Mouse (Mus musculus): Measurements from ENCODE around the gene Bcl2l2.
A peak's percentile ranks its signal among the peaks of the same experiment; 100 is the strongest.

Gene Bcl2l2

GRCm38 (mm10) chr14:54877048-54877715 is 6.0 kb upstream of the Bcl2l2 start, which contains the start of gene Ppp1r3e:
Ppp1r3e (minus strand) TSS chr14:54877550.
- no peak for TF ChIP-seq CTCF (conservative IDR thresholded peaks at IDR 0.05; ENCODE audit: low read length)
- TF ChIP-seq NANOG (IDR thresholded peaks at IDR 0.05; ENCODE audit: borderline replicate concordance, low read length), result no peak
- no peak for TF ChIP-seq POU5F1 (IDR thresholded peaks at IDR 0.05; ENCODE audit: borderline replicate concordance, low read length)
- Histone ChIP-seq H3K4me3 (replicated peaks; ENCODE audit: low read length) (peak within 1 kb of the TSS; percentile 90), H3K9me3 (ENCODE audit: low read length) (no peaks in the 10 kb centered on the region), H3K36me3 (ENCODE audit: insufficient read depth, low read length) (no peaks in the 10 kb centered on the region), H3K27me3 (ENCODE audit: insufficient read depth, low read length) (peaks cover 50% of the 10 kb centered on the region), H3K4me1 (replicated peaks; ENCODE audit: low read depth, low read length) (peaks cover 26% of the 10 kb centered on the region)

DNA sequence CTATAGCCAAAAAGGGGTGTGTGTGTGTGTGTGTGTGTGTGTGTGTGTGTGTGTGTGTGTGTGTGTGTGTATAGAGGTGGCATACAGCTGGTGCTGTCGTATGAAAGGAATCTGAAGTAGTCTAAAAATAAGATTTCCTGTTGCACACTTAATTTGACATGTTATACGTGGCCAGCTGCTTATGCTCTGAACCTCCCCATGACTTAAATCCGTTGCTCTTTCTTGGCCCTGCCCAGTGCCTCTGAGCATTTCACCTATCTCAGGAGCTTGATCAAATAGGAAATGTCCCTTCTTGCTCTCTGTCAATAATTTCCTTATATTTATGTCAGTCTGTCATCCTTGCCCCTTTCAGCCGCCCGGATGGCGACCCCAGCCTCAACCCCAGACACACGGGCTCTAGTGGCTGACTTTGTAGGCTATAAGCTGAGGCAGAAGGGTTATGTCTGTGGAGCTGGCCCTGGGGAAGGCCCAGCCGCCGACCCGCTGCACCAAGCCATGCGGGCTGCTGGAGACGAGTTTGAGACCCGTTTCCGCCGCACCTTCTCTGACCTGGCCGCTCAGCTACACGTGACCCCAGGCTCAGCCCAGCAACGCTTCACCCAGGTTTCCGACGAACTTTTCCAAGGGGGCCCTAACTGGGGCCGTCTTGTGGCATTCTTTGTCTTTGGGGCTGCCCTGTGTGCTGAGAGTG is 990 bp downstream of the Bcl2l2 start:
- TF ChIP-seq NANOG (IDR thresholded peaks at IDR 0.05; ENCODE audit: borderline replicate concordance, low read length), result no peak
- TF ChIP-seq CTCF (conservative IDR thresholded peaks at IDR 0.05; ENCODE audit: low read length), result no peak
- peak overlapping the region; percentile 80 for H3K4me3 ChIP-seq (replicated peaks; ENCODE audit: low read length)
- peaks cover 44% of the 10 kb centered on the region for H3K4me1 ChIP-seq (replicated peaks; ENCODE audit: low read depth, low read length)
- H3K9me3 ChIP-seq (ENCODE audit: low read length), result no peaks in the 10 kb centered on the region
- H3K36me3 ChIP-seq (ENCODE audit: insufficient read depth, low read length), result peaks cover 18% of the 10 kb centered on the region
- H3K27me3 ChIP-seq (ENCODE audit: insufficient read depth, low read length), result no peaks in the 10 kb centered on the region

DNA sequence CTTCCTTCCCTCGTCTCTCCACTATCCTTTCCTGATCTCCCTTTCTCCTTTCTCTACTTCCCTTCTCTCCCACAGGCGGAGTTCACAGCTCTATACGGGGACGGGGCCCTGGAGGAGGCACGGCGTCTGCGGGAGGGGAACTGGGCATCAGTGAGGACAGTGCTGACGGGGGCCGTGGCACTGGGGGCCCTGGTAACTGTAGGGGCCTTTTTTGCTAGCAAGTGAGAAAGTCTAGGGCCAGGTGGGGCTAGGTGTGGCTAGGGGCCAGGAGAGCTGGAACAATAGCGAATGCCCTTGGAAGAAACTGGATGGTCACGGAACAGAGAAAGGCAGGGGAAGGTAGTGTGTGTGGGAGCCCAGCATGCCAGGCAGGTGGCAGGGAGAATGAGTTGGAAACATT is 2.1 kb downstream of the Bcl2l2 start:
- peaks cover 18% of the 10 kb centered on the region for H3K36me3 ChIP-seq (ENCODE audit: insufficient read depth, low read length)

DNA sequence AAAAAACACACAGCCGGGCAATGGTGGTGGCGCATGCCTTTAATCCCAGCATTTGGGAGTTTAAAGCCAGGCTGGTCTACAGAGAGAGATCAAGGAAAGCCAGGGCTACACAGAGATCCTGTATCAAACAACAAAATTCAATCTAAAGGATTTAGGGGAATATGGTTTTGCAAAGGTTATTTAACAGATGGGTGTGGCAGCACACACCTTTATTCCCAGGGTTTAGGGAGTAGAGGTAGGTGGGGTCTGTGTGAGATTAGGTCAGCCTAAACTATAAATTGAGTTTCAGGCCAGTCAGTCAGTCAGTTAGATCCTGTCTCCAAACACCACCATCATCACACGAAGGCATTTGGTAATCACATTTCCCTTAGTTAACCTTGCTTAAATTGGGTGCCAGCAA is 9.0 kb downstream of the Bcl2l2 start, which contains the start of gene Pabpn1:
Gene Pabpn1 (plus strand): TSS at position 301 of the 400 bp plus-strand sequence.
- H3K36me3 ChIP-seq (ENCODE audit: insufficient read depth, low read length), result peaks cover 27% of the 10 kb centered on the region
- H3K4me1 ChIP-seq (replicated peaks; ENCODE audit: low read depth, low read length), result peaks cover 43% of the 10 kb centered on the region
- H3K9me3 ChIP-seq (ENCODE audit: low read length), result no peaks in the 10 kb centered on the region
- H3K4me3 ChIP-seq (replicated peaks; ENCODE audit: low read length), result peak within 1 kb of the TSS; percentile 79
- TF ChIP-seq NANOG (IDR thresholded peaks at IDR 0.05; ENCODE audit: borderline replicate concordance, low read length), result no peak
- TF ChIP-seq CTCF (conservative IDR thresholded peaks at IDR 0.05; ENCODE audit: low read length), result no peak
- no peak for TF ChIP-seq POU5F1 (IDR thresholded peaks at IDR 0.05; ENCODE audit: borderline replicate concordance, low read length)
- no peaks in the 10 kb centered on the region for H3K27me3 ChIP-seq (ENCODE audit: insufficient read depth, low read length)

More for the DNA sequence above, 2.1 kb downstream of the Bcl2l2 start:
- no peaks in the 10 kb centered on the region for H3K27me3 ChIP-seq (ENCODE audit: insufficient read depth, low read length)
- H3K4me1 ChIP-seq (replicated peaks; ENCODE audit: low read depth, low read length), result peaks cover 44% of the 10 kb centered on the region
- H3K9me3 ChIP-seq (ENCODE audit: low read length), result no peaks in the 10 kb centered on the region
- TF ChIP-seq POU5F1 (IDR thresholded peaks at IDR 0.05; ENCODE audit: borderline replicate concordance, low read length) (no peak), CTCF (conservative IDR thresholded peaks at IDR 0.05; ENCODE audit: low read length) (no peak), NANOG (IDR thresholded peaks at IDR 0.05; ENCODE audit: borderline replicate concordance, low read length) (no peak)
- H3K4me3 ChIP-seq (replicated peaks; ENCODE audit: low read length), result 0 out of 2 replicates have a peak overlapping the region, but pooled peaks have one; percentile 80

GRCm38 (mm10) chr14:54893651-54894181 is 10.5 kb downstream of the Bcl2l2 start:
- Histone ChIP-seq H3K36me3 (ENCODE audit: insufficient read depth, low read length) (peaks cover 39% of the 10 kb centered on the region), H3K9me3 (ENCODE audit: low read length) (no peaks in the 10 kb centered on the region), H3K4me1 (replicated peaks; ENCODE audit: low read depth, low read length) (peaks cover 58% of the 10 kb centered on the region), H3K27me3 (ENCODE audit: insufficient read depth, low read length) (no peaks in the 10 kb centered on the region), H3K4me3 (replicated peaks; ENCODE audit: low read length) (peak overlapping the region; percentile 95)
- TF ChIP-seq NANOG (IDR thresholded peaks at IDR 0.05; ENCODE audit: borderline replicate concordance, low read length) (no peak), POU5F1 (IDR thresholded peaks at IDR 0.05; ENCODE audit: borderline replicate concordance, low read length) (no peak), CTCF (conservative IDR thresholded peaks at IDR 0.05; ENCODE audit: low read length) (no peak)

DNA sequence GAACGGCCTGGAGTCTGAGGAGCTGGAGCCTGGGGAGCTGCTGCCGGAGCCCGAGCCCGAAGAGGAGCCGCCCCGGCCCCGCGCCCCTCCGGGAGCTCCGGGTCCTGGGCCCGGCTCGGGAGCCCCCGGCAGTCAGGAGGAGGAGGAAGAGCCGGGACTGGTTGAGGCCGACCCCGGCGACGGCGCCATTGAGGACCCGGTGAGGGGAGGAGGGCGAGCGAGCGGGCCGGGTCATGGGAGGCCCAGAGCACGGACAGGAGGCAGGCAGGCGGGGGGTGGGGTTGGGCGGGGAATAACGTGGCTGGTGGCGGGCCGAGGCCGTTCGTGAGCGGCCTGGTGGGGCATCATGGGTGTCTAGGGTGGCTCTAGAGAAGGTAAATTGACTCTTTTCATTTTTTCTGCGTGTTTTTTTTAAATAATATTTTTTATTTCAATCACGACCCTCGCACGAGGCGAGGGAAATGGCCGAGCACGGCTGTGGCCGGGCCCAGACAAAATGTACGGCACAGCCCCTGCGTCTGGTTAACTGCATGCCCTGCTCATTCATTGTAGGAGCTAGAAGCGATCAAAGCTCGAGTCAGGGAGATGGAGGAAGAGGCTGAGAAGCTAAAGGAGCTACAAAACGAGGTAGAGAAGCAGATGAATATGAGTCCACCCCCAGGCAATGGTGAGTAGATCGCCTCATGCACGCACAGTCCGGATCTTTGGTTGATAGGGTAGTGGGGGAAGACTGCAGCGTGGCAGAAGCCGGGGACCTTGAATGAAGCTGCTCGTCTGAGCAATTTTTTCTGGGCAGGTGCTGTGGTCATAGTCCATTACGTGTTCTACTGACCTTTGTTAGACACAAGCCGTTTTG is 11.3 kb downstream of the Bcl2l2 start:
- no peak for TF ChIP-seq CTCF (conservative IDR thresholded peaks at IDR 0.05; ENCODE audit: low read length)
- TF ChIP-seq NANOG (IDR thresholded peaks at IDR 0.05; ENCODE audit: borderline replicate concordance, low read length), result no peak
- no peak for TF ChIP-seq POU5F1 (IDR thresholded peaks at IDR 0.05; ENCODE audit: borderline replicate concordance, low read length)
- Histone ChIP-seq H3K4me3 (replicated peaks; ENCODE audit: low read length) (peak overlapping the region; percentile 95), H3K27me3 (ENCODE audit: insufficient read depth, low read length) (no peaks in the 10 kb centered on the region), H3K4me1 (replicated peaks; ENCODE audit: low read depth, low read length) (peaks cover 64% of the 10 kb centered on the region), H3K36me3 (ENCODE audit: insufficient read depth, low read length) (peaks cover 46% of the 10 kb centered on the region), H3K9me3 (ENCODE audit: low read length) (no peaks in the 10 kb centered on the region)

DNA sequence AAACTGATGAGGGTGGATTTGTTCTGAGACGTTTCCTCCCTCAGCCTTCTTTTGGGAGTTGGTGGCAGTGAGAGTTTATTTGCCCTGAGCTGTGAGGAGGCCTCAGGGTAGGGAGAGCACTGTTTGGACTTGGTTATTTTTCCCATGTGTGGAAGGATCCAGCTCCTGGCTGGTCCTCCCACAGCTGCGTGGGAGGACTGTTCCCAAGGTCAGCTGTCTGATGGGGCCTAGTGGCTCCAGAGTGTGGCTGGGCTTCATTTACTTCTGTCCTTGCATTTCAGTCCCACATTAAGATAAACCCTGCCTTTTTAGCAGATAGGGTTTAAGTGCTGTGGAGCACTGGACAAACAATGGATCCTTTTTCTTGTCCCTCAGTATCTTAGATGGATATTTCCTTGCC is 14.3 kb downstream of the Bcl2l2 start:
- 0 out of 2 replicates have a peak overlapping the region, but pooled peaks have one; percentile 14 for H3K4me3 ChIP-seq (replicated peaks; ENCODE audit: low read length)
- H3K9me3 ChIP-seq (ENCODE audit: low read length), result no peaks in the 10 kb centered on the region
- no peaks in the 10 kb centered on the region for H3K27me3 ChIP-seq (ENCODE audit: insufficient read depth, low read length)
- TF ChIP-seq POU5F1 (IDR thresholded peaks at IDR 0.05; ENCODE audit: borderline replicate concordance, low read length) (no peak), CTCF (conservative IDR thresholded peaks at IDR 0.05; ENCODE audit: low read length) (no peak), NANOG (IDR thresholded peaks at IDR 0.05; ENCODE audit: borderline replicate concordance, low read length) (no peak)
- peaks cover 46% of the 10 kb centered on the region for H3K36me3 ChIP-seq (ENCODE audit: insufficient read depth, low read length)
- H3K4me1 ChIP-seq (replicated peaks; ENCODE audit: low read depth, low read length), result peaks cover 63% of the 10 kb centered on the region

- no peaks in the 10 kb centered on the region for H3K9me3 ChIP-seq (ENCODE audit: low read length)
- H3K4me3 ChIP-seq (replicated peaks; ENCODE audit: low read length), result no peak overlapping the region
- no peaks in the 10 kb centered on the region for H3K27me3 ChIP-seq (ENCODE audit: insufficient read depth, low read length)
- TF ChIP-seq POU5F1 (IDR thresholded peaks at IDR 0.05; ENCODE audit: borderline replicate concordance, low read length) (no peak), CTCF (conservative IDR thresholded peaks at IDR 0.05; ENCODE audit: low read length) (peak; percentile 55), NANOG (IDR thresholded peaks at IDR 0.05; ENCODE audit: borderline replicate concordance, low read length) (no peak)
- peaks cover 40% of the 10 kb centered on the region for H3K36me3 ChIP-seq (ENCODE audit: insufficient read depth, low read length)
- peaks cover 47% of the 10 kb centered on the region for H3K4me1 ChIP-seq (replicated peaks; ENCODE audit: low read depth, low read length)
Measured at GRCm38 (mm10) chr14:54900383-54900782, 17.2 kb downstream of the Bcl2l2 start.

Measured in E14TG2a.4 (cell line).